Mouse (Mus musculus) testis, postnatal 10 days (tissue): Measurements from ENCODE around the gene Olfr1033.
"Not testable (repeated sequence)": the region's sequence is repeated elsewhere in the genome, so short reads cannot be mapped to it uniquely, and the experiment has no call there.

Source experiments
- DNase-seq: peaks from one replicate; pipeline ENCODE4 v3.0.0; 2021; ENCODE audit warnings: low spot score

Gene Olfr1033

DNA sequence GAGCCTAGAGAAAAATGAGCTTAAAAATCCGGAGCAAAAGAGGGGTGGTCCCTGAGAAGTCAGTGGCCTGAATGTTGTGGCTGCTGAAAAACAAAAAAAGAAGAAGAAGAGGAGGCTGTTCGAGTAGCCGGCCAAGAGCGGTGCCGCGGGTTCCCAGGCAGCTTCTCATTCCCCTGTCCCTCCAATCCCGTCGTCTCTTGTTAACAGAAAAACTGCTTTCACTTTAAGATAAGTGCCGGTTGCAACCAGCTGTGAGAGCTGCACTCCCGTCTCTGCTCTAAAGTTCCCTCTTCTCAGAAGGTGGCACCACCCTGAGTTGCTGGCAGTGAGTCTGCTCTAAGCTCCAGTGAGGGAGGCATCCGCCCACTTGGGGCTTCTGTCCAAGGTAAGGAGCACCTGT, at the start of gene Olfr1033:
TSS of gene Olfr1033 (plus strand) at position 228 of the 400 bp plus-strand sequence.
- not testable (repeated sequence) for DNase-seq

DNA sequence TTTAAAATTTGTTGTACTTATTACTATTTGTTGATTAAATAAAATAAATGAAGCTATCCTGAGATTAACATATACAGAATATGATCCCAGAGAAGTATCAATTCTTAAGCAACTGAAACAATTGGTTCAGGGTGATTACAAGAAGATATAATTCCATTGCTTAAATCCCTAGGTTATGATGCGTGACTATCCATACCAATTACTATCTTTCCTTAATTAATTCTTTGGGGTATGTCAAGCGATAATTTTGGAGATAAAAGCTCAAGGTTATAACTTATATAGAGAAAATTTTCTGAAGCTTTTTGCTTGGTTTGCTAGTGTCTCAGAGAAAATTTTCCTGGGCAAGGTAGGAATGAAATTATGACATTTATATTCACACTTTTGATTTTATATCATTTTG, 46.8 kb upstream of the Olfr1033 start, which contains the start of gene Olfr1029:
TSS of gene Olfr1029 (plus strand) at position 301 of the 400 bp plus-strand sequence.
- no peak for DNase-seq

DNA sequence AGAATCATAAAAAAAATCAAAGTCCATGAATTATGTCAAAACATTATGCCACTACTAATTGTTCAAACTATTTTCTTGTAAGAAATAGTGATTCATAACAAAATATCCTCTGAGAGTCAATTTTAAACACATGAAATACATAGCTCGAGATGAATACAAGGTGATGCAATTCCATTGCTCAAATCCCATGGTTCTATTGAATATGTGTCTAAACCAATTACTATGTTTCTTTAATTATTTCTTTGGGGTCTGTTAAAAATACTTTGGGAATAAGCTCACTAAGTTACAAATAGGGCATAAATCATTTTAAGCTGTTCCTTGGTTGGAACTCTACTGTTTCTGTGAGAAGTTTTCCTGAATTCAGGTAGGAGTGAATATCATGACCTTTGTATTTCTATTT, 41.5 kb upstream of the Olfr1033 start, which contains the start of gene Olfr1030:
TSS of gene Olfr1030 (plus strand) at position 301 of the 400 bp plus-strand sequence.
- DNase-seq = no peak

DNA sequence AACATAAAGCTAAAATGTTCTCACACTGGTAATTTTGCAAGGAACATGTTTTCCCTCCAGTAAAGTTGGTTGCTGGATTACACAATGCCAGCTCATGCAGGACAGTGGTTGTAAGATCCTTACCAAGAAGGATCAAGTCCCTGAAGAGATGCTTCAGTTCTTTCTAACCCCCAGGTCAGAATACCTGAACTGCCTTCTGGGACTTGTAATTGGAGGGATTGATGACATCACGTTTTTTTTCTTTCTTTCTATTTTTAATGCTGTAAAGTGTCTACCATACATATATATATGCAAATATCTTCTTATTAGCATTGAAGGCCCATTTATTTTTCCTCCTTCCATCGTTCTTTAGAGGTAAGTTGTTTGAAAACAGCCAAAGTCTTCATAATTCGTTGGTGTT, 30.4 kb upstream of the Olfr1033 start, which contains the start of gene Olfr1031:
TSS of gene Olfr1031 (plus strand) at position 301 of the 400 bp plus-strand sequence.
- DNase-seq = no peak

DNA sequence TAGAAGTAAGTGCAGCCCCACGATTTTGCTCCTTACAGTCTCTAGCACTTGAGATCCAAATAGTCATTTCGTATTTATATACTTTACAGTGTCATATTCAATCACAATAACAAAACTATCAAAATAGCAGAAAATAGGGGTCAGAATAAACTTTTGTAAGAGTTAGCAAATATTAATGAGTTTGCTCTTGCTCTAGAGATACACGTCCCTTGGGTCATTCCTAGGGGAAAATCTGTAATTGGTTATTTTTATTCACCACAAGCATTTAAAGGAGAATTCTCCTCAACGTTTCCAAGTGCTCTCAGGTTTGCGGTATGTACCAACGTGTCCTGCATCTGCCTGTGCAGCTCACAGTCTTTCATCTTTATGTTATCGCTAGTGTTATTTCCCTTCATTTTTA, 15.2 kb upstream of the Olfr1033 start, which contains the start of gene Olfr1032:
TSS of gene Olfr1032 (plus strand) at position 301 of the 400 bp plus-strand sequence.
- no peak for DNase-seq

DNA sequence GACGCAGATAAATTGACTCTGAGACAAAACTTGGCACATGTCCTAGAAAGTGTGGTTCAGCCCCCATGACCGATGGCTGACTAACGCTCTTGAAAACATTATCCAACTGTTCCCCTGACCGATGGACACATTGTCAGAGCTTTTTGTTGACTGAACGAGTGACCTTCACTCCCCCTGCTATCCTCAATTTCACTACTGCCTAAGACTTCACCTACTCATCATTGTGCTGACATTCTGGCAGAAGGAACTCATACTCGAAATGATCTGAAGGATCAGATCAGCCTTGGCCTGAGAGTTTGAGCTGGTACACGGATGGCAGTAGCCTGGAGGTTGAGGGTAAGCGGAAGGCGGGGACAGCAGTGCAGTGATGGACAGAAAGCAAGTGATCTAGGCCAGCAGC, 1.1 kb downstream of the Olfr1033 start:
- not testable (repeated sequence) for DNase-seq

DNA sequence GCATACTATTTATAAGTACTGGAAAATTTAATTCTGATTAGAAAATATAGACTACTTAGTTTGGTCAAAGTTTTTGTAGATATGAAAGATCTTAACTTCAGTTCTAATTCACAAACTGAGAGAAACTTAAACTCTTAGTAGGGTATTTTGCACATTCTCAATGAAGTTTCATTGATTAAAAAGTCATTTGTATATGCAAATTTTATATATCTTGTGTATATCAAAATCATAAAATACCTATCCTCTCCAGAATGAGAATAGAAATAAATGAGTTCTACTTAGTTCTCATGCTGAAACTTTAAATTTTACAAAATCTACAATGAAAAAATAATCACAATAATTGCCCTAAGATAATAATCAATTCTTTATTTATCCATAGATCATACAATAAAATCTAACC, 25.1 kb downstream of the Olfr1033 start, which contains the start of gene Olfr1034:
TSS of gene Olfr1034 (plus strand) at position 301 of the 400 bp plus-strand sequence.
- no peak for DNase-seq

DNA sequence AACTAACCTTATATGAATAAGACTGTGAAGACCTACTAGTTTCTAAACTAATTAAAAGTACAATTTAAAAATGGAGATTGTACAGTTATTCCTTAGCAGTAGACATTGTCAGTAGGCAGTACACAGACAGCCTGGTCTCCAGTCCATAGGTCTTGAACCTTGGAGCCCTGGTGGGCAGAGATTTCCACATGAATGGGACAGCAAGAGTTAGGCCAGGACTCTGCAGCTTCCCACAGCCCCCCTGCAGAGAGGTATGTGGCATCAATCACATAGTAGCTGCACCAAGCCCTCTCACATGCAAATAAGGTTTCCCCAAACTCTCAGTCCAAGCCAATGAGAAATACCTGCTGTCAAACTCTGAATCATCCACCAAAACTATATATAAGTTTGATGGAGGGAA, 30.3 kb downstream of the Olfr1033 start:
- not testable (repeated sequence) for DNase-seq

DNA sequence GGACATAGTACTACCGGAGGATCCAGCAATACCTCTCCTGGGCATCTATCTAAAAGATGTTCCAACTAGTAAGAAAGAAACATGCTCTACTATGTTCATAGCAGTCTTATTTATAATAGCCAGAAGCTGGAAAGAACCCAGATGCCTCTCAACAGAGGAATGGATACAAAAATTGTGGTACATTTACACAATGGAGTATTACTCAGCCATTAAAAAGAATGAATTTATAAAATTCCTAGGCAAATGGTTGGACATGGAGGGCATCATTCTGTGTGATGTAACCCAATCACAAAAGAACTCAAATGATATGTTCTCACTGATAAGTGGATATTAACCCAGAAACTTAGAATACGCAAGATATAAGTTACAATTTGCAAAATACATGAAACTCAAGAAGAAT, 43.3 kb downstream of the Olfr1033 start:
- not testable (repeated sequence) for DNase-seq

DNA sequence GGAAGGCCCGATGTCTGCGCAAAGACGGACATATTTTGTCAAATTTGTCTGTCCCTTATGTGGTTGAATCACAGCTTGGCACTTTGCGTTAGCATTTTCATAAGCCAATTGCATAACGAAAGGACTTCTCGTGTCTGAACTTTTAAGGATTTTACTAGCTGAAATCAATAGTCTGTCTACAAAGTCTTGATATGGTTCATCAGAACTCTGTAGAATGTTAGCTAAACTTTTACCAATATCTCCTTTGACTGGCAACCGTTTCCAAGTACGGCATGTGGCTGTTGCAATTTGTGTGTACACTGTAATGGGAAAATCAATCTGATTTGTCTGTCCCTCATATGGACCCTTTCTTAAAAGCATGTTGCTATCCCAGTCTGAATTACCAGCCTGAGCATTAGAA, 49.8 kb downstream of the Olfr1033 start:
- DNase-seq = no peak

DNA sequence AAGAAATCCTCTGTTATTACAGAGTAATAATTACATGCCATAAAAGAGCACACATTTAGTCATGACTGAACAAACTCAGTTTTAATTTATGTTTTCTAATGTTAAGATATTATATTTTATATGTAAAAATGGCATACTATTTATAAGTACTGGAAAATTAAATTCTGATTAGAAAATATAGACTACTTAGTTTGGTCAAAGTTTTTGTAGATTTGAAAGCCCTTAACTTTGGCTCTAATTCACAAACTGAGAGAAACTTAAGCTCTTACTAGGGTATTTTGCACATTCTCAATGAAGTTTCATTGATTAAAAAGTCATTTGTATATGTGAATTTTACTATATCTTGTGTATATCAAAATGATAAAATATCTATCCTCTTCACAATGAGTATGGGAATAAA, 53.3 kb downstream of the Olfr1033 start, which contains the start of gene Olfr1036:
TSS of gene Olfr1036 (plus strand) at position 301 of the 400 bp plus-strand sequence.
- not testable (repeated sequence) for DNase-seq

DNA sequence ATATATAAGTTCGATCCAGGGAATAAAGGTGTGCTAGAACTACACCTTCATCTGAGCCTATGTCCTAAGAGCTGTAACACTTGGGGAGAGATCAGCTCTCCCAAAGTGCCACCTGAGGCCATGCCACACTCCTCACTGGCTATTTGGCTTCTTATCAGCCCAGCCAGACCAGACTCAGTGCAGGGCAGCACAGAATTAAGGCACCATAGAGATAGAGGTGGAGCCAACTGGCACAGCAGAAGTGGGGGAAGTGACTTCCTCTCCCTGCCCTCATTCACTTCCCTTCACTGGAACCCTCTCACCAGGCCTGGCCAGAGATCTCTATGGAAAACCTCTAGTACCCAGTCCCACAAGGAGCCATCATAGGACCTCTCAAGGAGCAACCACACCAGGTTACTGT, 60.0 kb downstream of the Olfr1033 start:
- not testable (repeated sequence) for DNase-seq

DNA sequence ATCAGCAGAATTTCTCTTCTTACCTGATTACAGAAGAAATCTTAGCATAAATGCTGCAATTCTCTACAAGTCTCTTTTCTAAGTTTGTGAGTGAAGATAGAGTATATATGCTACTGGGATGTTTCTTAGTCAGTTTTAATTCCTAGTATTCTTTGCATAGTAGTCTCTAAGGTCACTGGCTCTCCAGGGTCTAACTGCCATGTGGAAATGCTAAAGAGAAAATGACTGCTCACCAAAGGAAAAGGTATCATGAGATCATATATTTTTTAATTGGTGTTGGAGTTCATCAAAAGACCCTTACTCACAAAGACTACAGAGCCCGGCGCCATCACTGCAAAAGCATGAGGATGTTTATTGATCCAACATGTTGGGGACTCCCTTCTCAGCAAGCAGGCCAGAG, 66.9 kb downstream of the Olfr1033 start, which contains the start of gene Olfr1037:
TSS of gene Olfr1037 (minus strand) at position 101 of the 400 bp plus-strand sequence.
- DNase-seq = no peak
